Mouse (Mus musculus): ENCODE measurements around the gene Fbxl8. TPM values are rescaled to one million over a fixed set of nuclear protein-coding genes. Genes with fewer than 3 reads are reported as not detected.
"Not testable (repeated sequence)": the region's sequence is repeated elsewhere in the genome, so short reads cannot be mapped to it uniquely, and the experiment has no call there.

The Fbxl8 gene
- polyA plus RNA-seq, 1 experiment from 2014 or later, result 0.53 TPM

DNA sequence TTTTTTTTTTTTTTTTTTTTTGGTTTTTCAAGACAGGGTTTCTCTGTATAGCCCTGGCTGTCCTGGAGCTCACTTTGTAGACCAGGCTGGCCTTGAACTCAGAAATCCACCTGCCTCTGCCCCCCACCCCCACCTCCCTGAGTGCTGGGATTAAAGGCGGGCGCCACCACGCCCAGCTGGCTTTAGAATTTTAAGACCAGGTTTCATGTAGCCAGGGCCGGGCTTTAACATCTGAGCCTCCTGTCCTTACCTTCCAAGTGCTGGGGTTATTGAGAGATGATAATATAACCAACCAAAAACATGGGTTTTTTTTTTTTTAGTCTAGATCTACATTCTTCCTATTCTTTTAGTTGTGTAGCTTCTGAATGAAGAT lies 32.1 kb upstream of the Fbxl8 start:
- WGBS, result 95% methylated on average over 4 of the region's 4 CpGs
- H3K4me1 ChIP-seq (replicated peaks; ENCODE audit: control insufficient read depth, insufficient read depth, low read length); H3K36me3 ChIP-seq (ENCODE audit: control insufficient read depth, insufficient read depth, low read length); DNase-seq (ENCODE audit: low spot score); H3K9ac ChIP-seq (ENCODE audit: low read length); ATAC-seq (replicated peaks; ENCODE audit: low FRiP score); H3K4me3 ChIP-seq (ENCODE audit: low read depth, low read length); H3K9me3 ChIP-seq (ENCODE audit: control insufficient read depth, low read length); H3K4me2 ChIP-seq (ENCODE audit: low read depth, low read length, severe bottlenecking); H3K27me3 ChIP-seq (ENCODE audit: control insufficient read depth, insufficient read depth, low read length); H3K27ac ChIP-seq (ENCODE audit: low read depth, low read length): not testable (repeated sequence)

DNA sequence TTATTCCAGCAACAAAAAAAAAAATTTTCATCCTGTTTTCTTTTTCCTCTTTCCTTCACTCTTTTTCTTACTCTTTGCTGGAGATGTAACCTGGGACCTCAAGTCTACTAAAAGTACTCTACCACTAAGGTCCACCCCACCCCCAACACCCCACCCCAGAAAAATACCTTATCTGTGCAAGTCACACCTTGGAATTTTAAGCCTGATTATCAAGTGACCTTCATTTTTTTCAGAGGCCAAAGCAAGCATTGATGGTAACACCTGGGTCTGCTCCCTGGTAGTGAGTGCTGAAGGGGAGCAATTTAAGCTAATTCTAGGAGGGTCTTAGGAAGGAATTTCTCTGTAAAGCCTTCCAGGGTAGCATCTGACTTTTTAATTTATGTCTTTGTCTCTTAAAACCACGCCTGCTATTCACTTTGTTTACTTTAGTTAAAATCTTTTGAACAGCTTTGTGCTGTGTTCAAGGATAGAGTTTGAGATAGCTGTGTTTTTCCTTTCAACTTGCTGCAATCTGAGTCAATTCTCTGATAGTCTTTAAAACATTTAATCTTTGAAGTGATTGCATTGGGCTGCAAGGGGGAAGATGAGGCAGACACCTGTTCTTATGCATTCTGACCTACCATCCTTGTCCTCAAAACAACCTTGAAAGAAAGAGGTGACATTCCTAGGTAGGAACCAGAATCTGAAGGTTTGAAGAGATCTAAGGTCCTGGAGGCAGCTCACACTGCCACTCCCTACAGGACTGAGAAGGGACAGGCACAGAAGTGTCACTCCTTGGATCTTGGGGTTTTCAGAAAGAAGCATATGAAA lies 31.1 kb upstream of the Fbxl8 start:
- Histone ChIP-seq H3K27me3 (ENCODE audit: control insufficient read depth, insufficient read depth, low read length) (no peaks in the 10 kb centered on the region), H3K4me3 (ENCODE audit: low read depth, low read length) (no peak overlapping the region), H3K36me3 (ENCODE audit: control insufficient read depth, insufficient read depth, low read length) (no peaks in the 10 kb centered on the region), H3K27ac (ENCODE audit: low read depth, low read length) (no peak overlapping the region), H3K4me2 (ENCODE audit: low read depth, low read length, severe bottlenecking) (no peak overlapping the region), H3K9me3 (ENCODE audit: control insufficient read depth, low read length) (no peaks in the 10 kb centered on the region), H3K9ac (ENCODE audit: low read length) (no peak overlapping the region), H3K4me1 (replicated peaks; ENCODE audit: control insufficient read depth, insufficient read depth, low read length) (no peaks in the 10 kb centered on the region)
- 70% methylated on average over 1 of the region's 1 CpGs for WGBS
- DNase-seq (ENCODE audit: low spot score) (no peak), ATAC-seq (replicated peaks; ENCODE audit: low FRiP score) (no peak)

DNA sequence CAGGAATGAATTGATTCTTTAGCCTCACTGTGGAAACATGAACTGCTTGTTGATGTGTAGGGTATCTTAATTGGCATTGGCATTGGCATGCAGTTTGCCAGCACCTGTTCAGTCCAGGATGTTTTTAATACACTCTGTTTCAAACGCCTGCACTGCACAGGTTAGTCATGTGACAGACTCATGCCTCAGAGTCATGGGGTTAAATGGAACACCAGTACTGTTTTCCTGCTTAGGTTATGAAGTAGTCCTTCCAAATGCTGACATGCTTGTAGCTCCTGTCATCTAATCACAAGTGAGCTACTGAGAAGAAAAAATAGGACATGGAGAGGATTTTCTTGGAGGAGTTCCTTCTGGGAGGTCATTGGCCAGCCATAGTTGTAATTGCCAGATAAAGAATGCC lies 29.2 kb upstream of the Fbxl8 start:
- WGBS, result 82% methylated on average over 1 of the region's 1 CpGs
- no peak overlapping the region for H3K4me3 ChIP-seq (ENCODE audit: low read depth, low read length)
- ATAC-seq (replicated peaks; ENCODE audit: low FRiP score) (no peak), DNase-seq (ENCODE audit: low spot score) (no peak)
- H3K4me2 ChIP-seq (ENCODE audit: low read depth, low read length, severe bottlenecking), result no peak overlapping the region
- no peaks in the 10 kb centered on the region for H3K27me3 ChIP-seq (ENCODE audit: control insufficient read depth, insufficient read depth, low read length)
- H3K9me3 ChIP-seq (ENCODE audit: control insufficient read depth, low read length), result no peaks in the 10 kb centered on the region
- no peak overlapping the region for H3K27ac ChIP-seq (ENCODE audit: low read depth, low read length)
- H3K4me1 ChIP-seq (replicated peaks; ENCODE audit: control insufficient read depth, insufficient read depth, low read length), result no peaks in the 10 kb centered on the region
- no peaks in the 10 kb centered on the region; the same call in 1 of the 2 replicates for H3K36me3 ChIP-seq (ENCODE audit: control insufficient read depth, insufficient read depth, low read length)
- no peak overlapping the region for H3K9ac ChIP-seq (ENCODE audit: low read length)

DNA sequence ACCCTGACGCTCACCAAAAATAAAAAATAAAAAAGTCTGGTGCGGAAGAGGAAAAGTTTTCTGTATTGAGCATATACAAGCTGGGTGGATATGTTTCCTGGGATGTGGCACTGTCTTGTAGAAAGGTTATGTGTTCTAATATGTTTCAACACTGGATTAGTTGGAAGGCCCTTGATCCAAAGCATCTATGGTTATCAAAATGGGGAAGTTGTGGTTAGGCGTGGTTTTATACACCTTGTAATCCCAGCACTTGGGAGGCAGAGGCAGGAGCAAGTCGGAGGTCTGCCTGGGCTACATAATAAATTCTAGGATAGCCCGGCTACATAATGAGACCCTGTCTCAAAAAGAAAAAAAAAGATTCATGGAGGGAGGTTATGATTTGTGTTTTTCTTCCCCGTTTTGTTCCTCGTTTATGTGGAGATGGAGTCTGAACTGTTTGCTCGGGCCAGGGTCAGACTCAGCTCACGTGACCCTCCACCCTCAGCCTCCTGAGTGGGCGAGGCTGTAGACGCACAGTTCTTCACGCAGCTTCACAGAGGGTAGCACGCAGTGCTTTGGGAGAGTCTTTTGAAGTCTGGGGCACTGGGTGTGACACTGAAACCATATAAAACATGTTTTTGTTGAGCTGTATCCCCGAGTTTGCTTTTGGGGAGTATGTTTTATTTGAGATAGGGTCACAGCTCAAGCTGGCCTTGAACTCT lies 26.9 kb upstream of the Fbxl8 start:
- 93% methylated on average over 14 of the region's 14 CpGs for WGBS
- no peaks in the 10 kb centered on the region for H3K27me3 ChIP-seq (ENCODE audit: control insufficient read depth, insufficient read depth, low read length)
- no peaks in the 10 kb centered on the region for H3K9me3 ChIP-seq (ENCODE audit: control insufficient read depth, low read length)
- H3K4me2 ChIP-seq (ENCODE audit: low read depth, low read length, severe bottlenecking), result no peak overlapping the region
- no peak overlapping the region for H3K4me3 ChIP-seq (ENCODE audit: low read depth, low read length)
- ATAC-seq (replicated peaks; ENCODE audit: low FRiP score), result no peak
- H3K36me3 ChIP-seq (ENCODE audit: control insufficient read depth, insufficient read depth, low read length), result peaks cover 2% of the 10 kb centered on the region; the same call in 1 of the 2 replicates
- H3K27ac ChIP-seq (ENCODE audit: low read depth, low read length), result no peak overlapping the region
- H3K4me1 ChIP-seq (replicated peaks; ENCODE audit: control insufficient read depth, insufficient read depth, low read length), result no peaks in the 10 kb centered on the region
- no peak overlapping the region for H3K9ac ChIP-seq (ENCODE audit: low read length)
- no peak for DNase-seq (ENCODE audit: low spot score)

DNA sequence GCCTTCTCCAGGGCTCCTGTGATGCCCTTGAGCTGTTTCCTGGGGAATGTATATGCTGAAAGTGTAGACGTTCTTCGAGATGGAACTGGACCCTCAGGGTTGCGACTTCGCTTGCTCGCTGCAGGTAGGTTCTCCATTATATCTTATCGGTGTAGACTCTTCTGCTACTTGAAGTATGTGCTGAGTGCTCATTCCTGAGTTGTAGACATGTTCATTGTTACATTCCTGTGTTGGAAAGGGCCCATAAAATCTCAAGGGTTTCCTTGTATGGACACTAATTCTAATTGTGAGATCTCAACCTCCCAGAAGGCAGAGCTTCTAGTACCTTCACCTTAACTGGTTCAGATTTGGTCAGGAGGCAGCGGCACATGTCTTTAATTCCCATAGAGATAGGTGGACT lies 23.4 kb upstream of the Fbxl8 start:
- DNase-seq (ENCODE audit: low spot score), result no peak
- peaks cover 2% of the 10 kb centered on the region; the same call in 1 of the 2 replicates for H3K36me3 ChIP-seq (ENCODE audit: control insufficient read depth, insufficient read depth, low read length)
- WGBS, result 97% methylated on average over 7 of the region's 7 CpGs

DNA sequence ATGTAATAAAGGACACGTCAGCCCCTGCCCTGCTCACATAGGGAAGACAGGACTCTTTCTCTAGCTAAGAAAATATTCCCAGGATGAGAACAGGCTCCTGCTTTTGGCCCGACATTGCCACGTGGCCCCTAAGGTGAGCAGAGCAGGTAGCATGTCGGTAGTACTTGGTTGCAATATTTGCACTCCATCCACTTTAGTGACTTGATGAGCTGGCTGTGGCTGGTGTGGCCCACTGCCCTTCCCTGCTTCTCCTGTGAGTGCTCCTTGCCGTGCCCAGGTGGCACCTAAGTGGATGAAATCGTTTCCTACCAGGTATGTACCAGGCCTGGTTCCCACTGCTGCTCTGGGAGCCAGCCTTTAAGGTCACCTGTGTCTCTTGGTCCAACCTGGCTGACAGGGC lies 12.5 kb upstream of the Fbxl8 start:
- WGBS, result 88% methylated on average over 6 of the region's 6 CpGs
- Histone ChIP-seq H3K4me2 (ENCODE audit: low read depth, low read length, severe bottlenecking) (no peak overlapping the region), H3K27me3 (ENCODE audit: control insufficient read depth, insufficient read depth, low read length) (peaks cover 13% of the 10 kb centered on the region; the same call in 1 of the 2 replicates), H3K4me1 (replicated peaks; ENCODE audit: control insufficient read depth, insufficient read depth, low read length) (peaks cover 5% of the 10 kb centered on the region), H3K27ac (ENCODE audit: low read depth, low read length) (no peak overlapping the region), H3K4me3 (ENCODE audit: low read depth, low read length) (no peak overlapping the region), H3K9me3 (ENCODE audit: control insufficient read depth, low read length) (no peaks in the 10 kb centered on the region), H3K36me3 (ENCODE audit: control insufficient read depth, insufficient read depth, low read length) (no peaks in the 10 kb centered on the region; the same call in 1 of the 2 replicates), H3K9ac (ENCODE audit: low read length) (no peak overlapping the region)
- ATAC-seq (replicated peaks; ENCODE audit: low FRiP score) (no peak), DNase-seq (ENCODE audit: low spot score) (no peak)

More for the DNA sequence above, 23.4 kb upstream of the Fbxl8 start:
- Histone ChIP-seq H3K4me3 (ENCODE audit: low read depth, low read length) (no peak overlapping the region), H3K27ac (ENCODE audit: low read depth, low read length) (no peak overlapping the region), H3K9me3 (ENCODE audit: control insufficient read depth, low read length) (no peaks in the 10 kb centered on the region), H3K9ac (ENCODE audit: low read length) (no peak overlapping the region), H3K4me1 (replicated peaks; ENCODE audit: control insufficient read depth, insufficient read depth, low read length) (no peaks in the 10 kb centered on the region), H3K4me2 (ENCODE audit: low read depth, low read length, severe bottlenecking) (no peak overlapping the region), H3K27me3 (ENCODE audit: control insufficient read depth, insufficient read depth, low read length) (no peaks in the 10 kb centered on the region)
- ATAC-seq (replicated peaks; ENCODE audit: low FRiP score), result no peak

DNA sequence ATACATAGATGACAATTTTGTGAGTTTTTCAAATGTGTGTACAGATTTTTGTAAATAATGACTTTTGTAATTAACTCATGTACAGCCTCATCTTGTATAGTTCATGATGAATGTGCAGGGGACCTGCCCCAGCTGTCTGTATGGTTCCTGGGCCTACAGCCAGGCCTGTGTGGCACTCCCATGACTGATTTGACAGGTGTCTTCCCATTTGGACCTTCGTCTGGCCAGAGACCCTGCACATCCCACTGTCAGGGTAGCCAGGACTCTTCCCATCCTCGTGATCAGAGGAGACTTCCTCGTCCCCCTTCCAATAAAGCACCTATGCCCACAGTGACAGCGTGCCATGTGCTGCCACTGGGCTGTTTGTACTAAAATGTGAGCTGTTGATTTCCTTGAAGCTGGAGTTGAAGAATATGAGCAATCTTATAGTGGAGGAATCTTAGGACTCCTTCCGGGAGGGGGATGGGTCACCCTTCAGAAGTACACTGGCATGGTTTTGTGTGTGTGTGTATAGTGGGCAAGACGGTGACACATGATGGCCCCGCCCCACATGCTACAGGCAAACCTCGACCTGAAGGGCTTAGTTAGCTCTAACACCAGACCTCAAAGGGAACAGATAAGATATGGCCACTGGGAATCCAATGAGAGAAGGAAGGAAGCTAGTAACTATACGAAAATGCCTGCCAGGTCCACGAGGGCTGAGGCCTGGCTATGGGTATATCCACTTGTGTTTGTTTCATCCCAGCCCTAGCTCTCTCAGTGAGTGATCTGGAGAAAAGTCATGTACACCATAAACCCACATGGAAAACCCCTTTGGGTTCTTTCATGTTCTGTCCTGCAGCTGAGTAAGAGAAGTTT lies 11.5 kb upstream of the Fbxl8 start:
- H3K4me1 ChIP-seq (replicated peaks; ENCODE audit: control insufficient read depth, insufficient read depth, low read length), result peaks cover 5% of the 10 kb centered on the region
- no peak overlapping the region for H3K4me3 ChIP-seq (ENCODE audit: low read depth, low read length)
- no peaks in the 10 kb centered on the region; the same call in 1 of the 2 replicates for H3K36me3 ChIP-seq (ENCODE audit: control insufficient read depth, insufficient read depth, low read length)
- no peaks in the 10 kb centered on the region for H3K9me3 ChIP-seq (ENCODE audit: control insufficient read depth, low read length)
- H3K27me3 ChIP-seq (ENCODE audit: control insufficient read depth, insufficient read depth, low read length), result peaks cover 16% of the 10 kb centered on the region
- H3K4me2 ChIP-seq (ENCODE audit: low read depth, low read length, severe bottlenecking), result no peak overlapping the region
- H3K27ac ChIP-seq (ENCODE audit: low read depth, low read length), result no peak overlapping the region
- H3K9ac ChIP-seq (ENCODE audit: low read length), result no peak overlapping the region
- no peak for DNase-seq (ENCODE audit: low spot score)
- WGBS, result 91% methylated on average over 10 of the region's 10 CpGs
- ATAC-seq (replicated peaks; ENCODE audit: low FRiP score), result no peak

DNA sequence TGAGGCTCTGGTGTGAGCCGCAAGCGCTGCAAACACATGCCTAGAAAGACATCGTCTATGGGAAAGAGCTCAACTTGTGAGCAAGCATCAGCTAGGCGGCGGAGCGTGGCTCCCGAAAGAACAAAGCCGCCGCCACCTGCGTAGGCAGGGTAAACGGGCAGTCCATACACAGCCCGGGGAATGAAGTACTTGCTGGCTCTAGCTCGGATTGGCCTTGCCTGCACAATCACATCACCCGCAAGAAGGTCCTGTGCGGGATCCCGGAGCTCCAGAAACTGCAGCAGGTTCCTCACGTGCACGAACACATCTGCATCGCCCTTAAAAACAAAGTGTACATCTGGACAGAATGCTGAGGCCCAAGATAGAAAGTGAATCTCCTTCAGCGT lies 10.7 kb upstream of the Fbxl8 start:
- Histone ChIP-seq H3K36me3 (ENCODE audit: control insufficient read depth, insufficient read depth, low read length) (no peaks in the 10 kb centered on the region; the same call in 1 of the 2 replicates), H3K9ac (ENCODE audit: low read length) (peak overlapping the region; percentile 12; the same call in 1 of the 2 replicates), H3K4me2 (ENCODE audit: low read depth, low read length, severe bottlenecking) (peak overlapping the region; percentile 100; the same call in 1 of the 2 replicates), H3K9me3 (ENCODE audit: control insufficient read depth, low read length) (no peaks in the 10 kb centered on the region), H3K4me3 (ENCODE audit: low read depth, low read length) (peak overlapping the region; percentile 51; the same call in 1 of the 2 replicates), H3K4me1 (replicated peaks; ENCODE audit: control insufficient read depth, insufficient read depth, low read length) (peaks cover 6% of the 10 kb centered on the region), H3K27me3 (ENCODE audit: control insufficient read depth, insufficient read depth, low read length) (peaks cover 25% of the 10 kb centered on the region), H3K27ac (ENCODE audit: low read depth, low read length) (no peak overlapping the region; the same call in 1 of the 2 replicates)
- 30% methylated on average over 20 of the region's 20 CpGs for WGBS
- DNase-seq (ENCODE audit: low spot score), result peak; percentile 60
- ATAC-seq (replicated peaks; ENCODE audit: low FRiP score), result peak; percentile 51

Data from forebrain, embryonic 11.5 days (tissue).